Mouse (Mus musculus) kidney, adult 8-10 months (tissue): ENCODE measurements around the gene Ctu2.

Experiments used
- DNase-seq, 2 experiments: peaks; one replicate each; pipeline ENCODE4 v3.0.0; 2022

The Ctu2 gene

DNA sequence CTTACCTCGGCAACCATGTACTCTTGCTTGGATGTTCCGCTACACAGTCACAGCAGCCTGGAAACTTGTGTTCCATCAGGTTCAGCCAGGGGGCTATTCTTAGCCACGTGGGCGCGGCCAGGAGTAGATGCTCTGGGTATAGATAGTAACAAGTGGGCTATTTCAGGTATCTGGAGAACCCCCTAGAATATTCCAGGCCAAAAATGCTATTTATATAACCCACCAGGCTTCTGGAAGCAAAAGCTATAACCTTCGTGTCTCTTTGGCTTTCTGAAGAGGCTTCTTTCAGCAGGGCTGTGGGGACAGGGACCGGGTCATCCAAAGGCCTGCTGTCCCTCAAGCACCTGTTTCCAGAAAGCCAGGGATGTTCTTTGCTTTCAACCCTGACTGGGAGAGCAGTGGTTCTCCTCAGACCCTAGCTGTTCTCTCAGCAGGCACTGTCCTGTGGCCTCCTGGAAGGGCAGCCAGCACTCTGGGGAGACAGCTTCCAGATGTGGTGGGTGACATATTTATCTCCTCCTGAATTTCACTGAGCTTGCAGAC, 24.7 kb upstream of the Ctu2 start:
- no peak for DNase-seq

DNA sequence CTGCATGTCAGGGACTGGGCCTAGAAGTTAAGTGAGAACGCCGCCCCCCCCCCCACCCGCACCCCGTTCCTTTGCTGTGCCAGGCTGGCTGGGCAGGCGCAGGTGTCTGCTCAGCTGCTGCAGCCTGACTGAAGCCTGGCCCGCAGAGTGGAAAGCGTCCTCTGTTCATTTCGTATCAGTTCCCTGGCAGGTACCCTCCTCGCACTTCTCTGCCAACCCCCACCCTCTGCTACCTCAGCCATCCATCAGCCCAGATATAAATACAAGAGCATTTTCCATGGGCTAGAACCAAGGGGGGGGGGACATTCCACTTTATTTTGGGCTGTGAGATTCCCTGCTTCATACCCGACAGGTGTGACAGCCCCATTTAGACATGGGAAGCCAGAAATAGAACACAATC, 23.8 kb upstream of the Ctu2 start:
- no peak for DNase-seq

DNA sequence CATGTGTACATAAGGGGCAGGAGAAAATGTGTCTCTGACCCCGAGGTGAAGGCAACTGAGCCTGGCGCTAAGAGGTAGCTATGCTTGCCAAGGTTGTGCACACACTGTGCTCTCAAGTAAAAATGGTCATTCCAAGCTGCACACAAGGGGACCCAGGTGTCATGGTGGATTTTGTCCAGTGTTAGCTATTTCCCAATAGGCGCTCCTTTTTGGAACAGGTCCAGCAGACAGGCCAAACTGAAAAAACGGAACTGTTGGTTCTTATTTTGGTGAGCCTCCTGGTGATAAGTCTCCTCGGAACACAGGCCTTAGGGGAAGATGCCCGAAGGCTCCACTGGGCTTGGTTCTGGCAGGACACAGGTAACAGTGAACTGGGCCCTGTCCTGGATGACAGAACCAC, 21.5 kb upstream of the Ctu2 start:
- DNase-seq, result no peak

DNA sequence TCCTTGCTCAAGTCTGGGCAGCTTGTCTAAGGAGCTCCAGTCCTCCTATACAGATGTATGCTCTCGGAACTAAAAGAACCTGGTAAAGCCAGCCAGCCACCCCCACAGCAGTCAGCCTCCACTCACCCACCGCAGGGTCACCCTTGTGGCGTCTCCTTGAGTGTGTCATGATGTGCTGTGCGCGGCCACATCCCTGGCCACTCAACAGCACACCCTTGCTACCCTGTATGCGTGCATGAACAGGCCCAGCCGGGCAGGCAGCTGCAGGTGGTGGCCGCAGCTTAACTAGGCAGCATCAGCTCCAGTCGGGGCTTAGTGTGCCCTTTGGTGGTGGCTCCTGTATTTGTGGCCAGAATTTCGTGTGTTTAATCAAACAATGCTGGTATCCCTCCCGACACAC, 18.8 kb upstream of the Ctu2 start:
- DNase-seq, result no peak

GRCm38 (mm10) chr8:122459218-122459900, 16.6 kb upstream of the Ctu2 start:
- no peak for DNase-seq

DNA sequence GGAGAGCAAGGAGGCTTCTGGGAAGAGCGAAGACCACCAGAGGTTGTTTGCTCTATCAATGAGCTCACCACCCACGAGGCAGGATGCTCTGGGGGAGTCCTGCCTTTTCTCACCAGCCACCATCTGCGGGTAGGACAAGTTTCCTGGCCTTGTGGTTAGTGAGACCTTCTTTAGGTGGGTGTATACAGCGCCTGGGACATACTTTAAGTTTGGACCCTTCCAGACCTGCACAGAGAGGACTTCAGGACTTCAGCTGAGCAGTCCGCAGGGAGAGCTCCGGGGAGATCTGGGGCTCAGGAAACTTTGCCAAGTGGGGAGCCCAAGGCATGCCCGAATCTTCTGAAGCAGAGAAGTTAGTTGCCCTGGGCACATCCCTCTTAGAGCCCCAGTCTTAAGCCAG, 16.0 kb upstream of the Ctu2 start:
- DNase-seq, result no peak

GRCm38 (mm10) chr8:122460524-122461472, 15.1 kb upstream of the Ctu2 start, which contains the start of gene Snai3:
Gene Snai3 (minus strand): TSS chr8:122460733.
- DNase-seq, result peak; percentile 81 to 82

DNA sequence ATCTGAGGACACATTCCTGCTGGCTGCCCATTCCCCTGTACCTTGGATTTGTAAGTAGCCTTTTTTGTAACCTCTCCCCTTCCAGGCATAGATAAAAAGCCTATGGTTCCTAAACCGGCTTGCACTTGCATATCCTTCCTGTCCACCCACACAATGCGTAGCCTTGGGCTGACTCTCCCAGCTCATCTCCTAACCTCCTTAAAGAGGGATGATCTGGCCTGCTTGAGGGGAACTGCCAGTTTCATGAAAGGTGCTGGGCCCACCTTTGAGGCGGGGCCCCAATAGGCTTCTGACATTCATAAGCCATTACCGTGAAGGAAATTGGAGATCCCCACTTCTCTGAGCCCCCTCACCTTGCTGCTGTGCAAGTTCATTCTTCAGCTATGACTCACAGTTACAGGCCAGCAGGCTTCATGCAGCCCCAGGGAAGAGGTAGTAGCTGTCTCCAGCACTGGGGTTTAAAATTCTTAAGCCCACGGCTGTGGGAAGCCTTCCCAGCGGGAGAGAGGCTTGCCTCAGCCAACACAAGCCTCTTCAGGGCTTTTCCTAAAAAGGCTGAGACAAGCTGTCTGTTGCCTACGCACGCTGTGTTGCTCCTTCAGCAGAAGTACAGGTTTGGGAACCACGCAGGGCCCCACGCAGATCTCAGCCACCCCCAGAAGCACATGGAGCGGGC, 14.3 kb upstream of the Ctu2 start:
- no peak for DNase-seq

GRCm38 (mm10) chr8:122462510-122462909, 13.4 kb upstream of the Ctu2 start:
- DNase-seq, result no peak

- DNase-seq, result peak in 1 of 2 experiments; percentile 25
Observed at GRCm38 (mm10) chr8:122463651-122464640, 12.0 kb upstream of the Ctu2 start.

DNA sequence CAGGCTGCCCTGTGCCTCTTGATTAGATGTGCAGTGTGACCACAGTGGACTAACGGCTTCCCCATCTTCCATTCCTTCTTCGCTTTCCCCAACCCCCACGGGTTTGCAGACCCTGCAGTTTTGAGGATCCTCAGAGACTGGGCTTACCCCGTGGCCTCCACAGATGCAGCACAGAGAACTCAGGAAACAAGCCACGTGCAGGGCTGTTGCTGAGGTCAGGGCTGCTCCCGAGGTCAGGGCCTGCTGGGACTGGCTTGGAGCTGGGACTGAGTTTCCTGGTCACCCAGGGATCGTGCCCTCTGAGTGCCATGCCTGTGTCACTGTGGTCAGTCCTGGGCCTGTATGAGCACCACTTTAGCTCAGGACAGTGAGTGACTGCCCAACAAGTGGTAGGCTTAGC, 11.0 kb upstream of the Ctu2 start:
- DNase-seq, result no peak

GRCm38 (mm10) chr8:122467816-122468215, 8.1 kb upstream of the Ctu2 start:
- DNase-seq, result no peak

- DNase-seq, result peak in 1 of 2 experiments; percentile 32
Observed at GRCm38 (mm10) chr8:122469407-122469806, 6.5 kb upstream of the Ctu2 start.

- no peak for DNase-seq
Observed at GRCm38 (mm10) chr8:122469965-122470364, 6.0 kb upstream of the Ctu2 start.

DNA sequence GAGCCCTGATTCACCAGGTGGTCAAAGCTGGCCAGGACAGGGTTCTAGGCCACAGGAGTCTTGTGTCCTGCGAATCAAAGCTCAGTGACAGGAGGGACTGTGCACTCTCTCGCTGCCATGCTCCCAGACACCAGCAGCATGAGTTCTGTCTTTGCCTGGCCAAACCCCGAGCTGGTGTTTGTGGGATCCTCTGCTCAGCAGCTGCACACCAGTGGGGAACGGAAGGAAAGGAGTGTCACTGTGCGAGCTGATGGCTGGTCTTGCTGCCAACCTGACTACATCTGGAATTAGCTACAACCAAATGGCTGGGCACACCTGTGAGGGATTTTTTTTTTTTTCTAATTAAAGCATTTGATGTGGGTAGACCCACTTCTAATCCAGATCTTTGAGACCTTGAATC, 5.3 kb upstream of the Ctu2 start:
- DNase-seq, result no peak

- no peak for DNase-seq
Observed at GRCm38 (mm10) chr8:122473911-122474421, 2.0 kb upstream of the Ctu2 start.

- peak; percentile 38 to 45 for DNase-seq
Observed at GRCm38 (mm10) chr8:122474951-122475560, 887 bp upstream of the Ctu2 start.

DNA sequence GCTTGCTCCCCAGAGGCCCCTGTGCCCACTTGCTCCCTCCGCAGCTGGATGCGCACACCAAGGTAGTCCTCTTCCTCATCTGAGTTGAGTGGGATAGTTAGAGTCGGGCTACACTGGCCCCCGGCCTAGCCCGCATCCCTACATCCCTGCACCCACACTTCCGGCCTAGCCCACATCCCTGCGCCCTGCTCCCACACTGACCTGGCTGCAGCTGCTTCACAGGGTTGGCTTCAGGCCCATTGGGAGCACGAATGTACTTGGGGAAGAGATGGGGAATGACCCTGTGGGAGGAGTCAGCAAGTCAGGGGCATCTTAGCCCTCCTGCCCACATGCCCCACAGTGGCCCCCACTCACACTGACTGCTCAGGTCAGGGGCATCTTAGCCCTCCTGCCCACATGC, 6.5 kb downstream of the Ctu2 start:
- no peak for DNase-seq

GRCm38 (mm10) chr8:122483877-122484276, 7.9 kb downstream of the Ctu2 start:
- DNase-seq, result no peak

DNA sequence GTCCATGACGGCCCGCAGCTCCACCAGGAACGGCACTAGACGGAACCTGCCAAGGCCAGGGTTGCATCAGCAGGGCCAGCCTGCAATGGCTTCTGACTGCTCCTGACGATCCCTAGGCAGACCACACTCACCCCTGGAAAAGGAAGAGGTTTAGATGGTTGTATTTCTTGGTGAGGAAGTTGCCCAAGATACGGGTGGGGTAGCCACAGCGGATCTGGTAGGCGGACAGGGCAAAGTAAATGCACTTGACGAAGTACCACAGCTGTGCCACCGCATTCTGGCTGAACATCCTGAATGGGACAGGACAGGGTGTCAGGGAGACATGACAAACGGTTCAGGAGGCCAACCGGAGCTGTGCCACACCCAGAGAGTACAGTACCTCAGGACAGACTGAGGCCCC, 8.9 kb downstream of the Ctu2 start:
- DNase-seq, result no peak

GRCm38 (mm10) chr8:122488387-122488786, 12.4 kb downstream of the Ctu2 start:
- DNase-seq, result no peak
